Mouse (Mus musculus) C2C12 (cell line): ENCODE measurements around the gene Susd6. TPM values are rescaled to one million over a fixed set of nuclear protein-coding genes. Genes with fewer than 3 reads are reported as not detected.

Experiments
- H3K27me3 ChIP-seq: one replicate; pipeline ENCODE4 v1.6.1; 2011; ENCODE audit not compliant: control insufficient read depth, insufficient read depth, insufficient read length
- H3K36me3 ChIP-seq: one replicate; pipeline ENCODE4 v1.6.1; 2011; ENCODE audit not compliant: control insufficient read depth, insufficient read depth
- H3K4me3 ChIP-seq: one replicate; pipeline ENCODE4 v1.5.1; 2011; ENCODE audit warnings: mild to moderate bottlenecking, control low read depth; ENCODE audit not compliant: poor library complexity, insufficient read depth, severe bottlenecking
- H3K79me2 ChIP-seq: one replicate; pipeline ENCODE4 v1.6.1; 2011; ENCODE audit not compliant: control insufficient read depth, insufficient read depth
- H3K79me3 ChIP-seq: one replicate; pipeline ENCODE4 v1.6.1; 2011; ENCODE audit warnings: low read depth, control low read depth
- H3ac ChIP-seq: one replicate; pipeline ENCODE3; 2011; ENCODE audit warnings: low read depth; ENCODE audit not compliant: control insufficient read depth, insufficient read length
- CEBPB ChIP-seq: IDR thresholded peaks from one replicate; pipeline ENCODE4 v1.6.1; 2011; ENCODE audit warnings: low read depth, mild to moderate bottlenecking, control low read depth, moderate library complexity
- CTCF ChIP-seq: IDR thresholded peaks from one replicate; pipeline ENCODE4 v1.5.1; 2011; ENCODE audit not compliant: control insufficient read depth, insufficient read depth, insufficient read length
- FOSL1 ChIP-seq: IDR thresholded peaks from one replicate; pipeline ENCODE4 v1.8.0; 2011; ENCODE audit warnings: mild to moderate bottlenecking, low read length; ENCODE audit not compliant: poor library complexity, insufficient read depth, severe bottlenecking
- MAX ChIP-seq: IDR thresholded peaks from one replicate; pipeline ENCODE4 v1.6.1; 2011; ENCODE audit warnings: mild to moderate bottlenecking, control low read depth
- MYOD1 ChIP-seq: IDR thresholded peaks from one replicate; pipeline ENCODE4 v1.6.1; 2011; ENCODE audit warnings: low read depth; ENCODE audit not compliant: control insufficient read depth, insufficient read length
- MYOG ChIP-seq: IDR thresholded peaks from one replicate; pipeline ENCODE4 v1.6.1; 2011; ENCODE audit not compliant: control insufficient read depth, insufficient read length; ENCODE audit errors: extremely low read depth
- USF1 ChIP-seq: IDR thresholded peaks from one replicate; pipeline ENCODE4 v1.6.1; 2011; ENCODE audit warnings: low read depth, mild to moderate bottlenecking, control low read depth, moderate library complexity
- polyA plus RNA-seq: library from polyadenylated mRNA; unstranded; fragments of >200 nt; fragmentation: generic; extraction: Trizol; gene quantifications from one replicate; pipeline ENCODE4 v1.2.1, GENCODE M21; 2012; ENCODE audit warnings: missing spikeins

Gene Susd6
- polyA plus RNA-seq, 1 experiment = 20.9 TPM

DNA sequence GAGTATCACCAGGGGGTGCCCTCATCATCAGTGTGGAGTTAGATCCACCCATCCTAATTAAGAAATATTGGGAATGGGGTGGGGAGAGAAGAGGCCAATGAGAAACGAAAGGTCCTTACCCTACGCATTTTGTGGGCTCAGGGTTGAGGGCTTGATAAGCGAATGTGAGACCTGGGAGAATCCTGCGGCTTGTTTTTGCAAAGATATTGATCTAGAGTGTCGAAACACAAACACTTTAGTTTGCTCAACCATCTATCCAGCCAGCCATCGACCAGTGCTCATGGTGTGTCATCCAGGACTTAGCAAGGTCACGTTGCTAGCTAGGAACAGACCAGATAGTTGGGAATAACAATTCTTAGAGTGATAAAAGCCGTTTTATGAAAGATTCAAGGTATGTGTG is 119.3 kb downstream of the Susd6 start:
- TF ChIP-seq MAX (no peak), CTCF (no peak), USF1 (no peak), FOSL1 (no peak), MYOG (no peak), CEBPB (no peak), MYOD1 (no peak)
- Histone ChIP-seq H3K27me3 (peaks cover 9% of the 10 kb centered on the region), H3K79me2 (no peaks in the 10 kb centered on the region), H3K79me3 (no peaks in the 10 kb centered on the region), H3K4me3 (no peak overlapping the region), H3K36me3 (no peaks in the 10 kb centered on the region), H3ac (no peak overlapping the region)

DNA sequence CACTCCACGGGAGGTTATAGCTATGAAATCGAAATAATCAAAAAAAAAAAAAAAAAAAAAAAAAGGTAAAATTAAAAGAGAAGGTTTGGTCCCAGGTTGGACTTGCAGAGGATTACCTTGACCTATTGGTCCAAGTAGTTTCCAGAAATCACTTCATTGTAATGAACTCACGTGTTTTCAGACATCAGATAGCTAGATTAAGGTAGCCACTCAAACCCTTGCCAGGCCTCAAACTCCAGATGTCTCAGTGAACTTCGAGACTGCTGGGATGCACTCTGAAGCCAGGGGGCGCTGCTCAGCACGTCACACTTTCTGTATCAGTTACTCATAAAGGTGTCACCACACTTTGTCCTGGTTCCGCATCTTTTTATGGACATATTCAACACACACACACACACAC is 127.5 kb downstream of the Susd6 start:
- Histone ChIP-seq H3K36me3 (no peaks in the 10 kb centered on the region), H3K79me3 (no peaks in the 10 kb centered on the region), H3K27me3 (peaks cover 13% of the 10 kb centered on the region), H3ac (no peak overlapping the region), H3K79me2 (no peaks in the 10 kb centered on the region), H3K4me3 (no peak overlapping the region)
- TF ChIP-seq MAX = no peak
- no peak for TF ChIP-seq MYOD1
- TF ChIP-seq USF1 = no peak
- TF ChIP-seq CEBPB = no peak
- no peak for TF ChIP-seq MYOG
- TF ChIP-seq FOSL1 = no peak
- TF ChIP-seq CTCF = no peak

DNA sequence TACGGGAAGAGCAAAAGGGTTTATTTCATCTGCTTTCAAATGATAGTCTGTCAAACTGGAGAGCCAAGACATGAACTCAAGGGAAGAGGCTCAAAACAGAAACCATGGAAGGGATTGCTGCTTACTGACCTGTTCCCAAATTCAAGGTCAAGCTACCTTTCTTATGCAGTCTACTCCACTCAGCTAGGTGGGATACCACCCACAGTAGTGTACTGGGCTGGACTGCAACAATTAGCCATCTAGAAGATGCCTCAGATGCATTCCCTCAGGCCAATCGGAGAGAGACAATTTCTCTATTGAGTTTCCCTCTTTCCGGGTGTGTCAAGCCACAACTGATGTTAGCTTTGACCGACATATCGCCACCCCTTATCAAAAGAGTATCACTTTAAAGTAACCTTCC is 131.0 kb downstream of the Susd6 start:
- no peak overlapping the region for H3ac ChIP-seq
- H3K79me2 ChIP-seq = no peaks in the 10 kb centered on the region
- TF ChIP-seq CEBPB (no peak), MAX (no peak), USF1 (no peak), MYOD1 (no peak), CTCF (no peak), FOSL1 (no peak), MYOG (no peak)
- no peak overlapping the region for H3K4me3 ChIP-seq
- no peaks in the 10 kb centered on the region for H3K79me3 ChIP-seq
- H3K36me3 ChIP-seq = no peaks in the 10 kb centered on the region
- peaks cover 15% of the 10 kb centered on the region for H3K27me3 ChIP-seq

DNA sequence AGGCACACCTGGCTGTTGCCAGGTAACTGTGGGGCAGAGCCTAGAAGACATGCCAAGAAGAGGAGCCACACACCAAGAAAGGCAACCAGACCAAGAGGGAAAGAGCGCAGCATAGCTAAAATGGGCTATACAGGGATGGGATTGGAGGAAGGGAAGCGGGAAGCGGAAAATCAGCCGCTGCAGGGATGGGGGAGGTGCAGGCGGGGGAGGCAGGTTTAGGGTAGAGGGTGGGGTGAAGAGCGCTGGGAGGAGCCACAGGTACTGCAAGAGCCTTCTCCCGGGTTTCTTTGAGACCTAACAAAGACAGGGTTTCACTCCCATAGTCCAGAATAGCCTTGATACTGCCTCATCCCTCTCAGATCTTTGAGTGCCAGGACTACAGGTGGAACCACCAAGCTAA is 132.6 kb downstream of the Susd6 start:
- Histone ChIP-seq H3K4me3 (no peak overlapping the region), H3K79me2 (no peaks in the 10 kb centered on the region), H3K79me3 (no peaks in the 10 kb centered on the region), H3K36me3 (no peaks in the 10 kb centered on the region), H3ac (no peak overlapping the region), H3K27me3 (peaks cover 15% of the 10 kb centered on the region)
- TF ChIP-seq FOSL1 = no peak
- TF ChIP-seq MYOG = no peak
- no peak for TF ChIP-seq CTCF

DNA sequence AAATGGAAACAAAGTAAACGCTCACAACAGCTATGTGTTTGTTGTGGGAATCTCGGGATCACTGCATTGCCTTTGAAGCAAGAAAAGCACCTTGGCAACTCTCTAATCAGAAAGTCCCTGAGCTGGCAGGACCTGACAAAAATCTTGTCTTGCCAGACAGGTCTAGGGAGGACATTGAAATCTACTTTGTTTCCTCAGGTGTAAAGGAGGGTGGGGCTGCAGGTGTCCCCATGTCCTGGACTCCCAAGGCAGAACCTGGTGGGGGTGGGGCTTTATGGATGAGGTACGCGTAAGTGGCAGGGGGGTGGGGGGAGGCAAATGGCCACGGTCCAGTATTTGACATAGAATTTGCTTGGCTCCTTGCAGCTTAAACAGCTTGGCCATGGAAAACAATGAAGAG is 133.3 kb downstream of the Susd6 start:
- TF ChIP-seq CEBPB = no peak
- TF ChIP-seq MAX = no peak
- no peak for TF ChIP-seq MYOG
- no peak for TF ChIP-seq FOSL1
- Histone ChIP-seq H3ac (no peak overlapping the region), H3K36me3 (no peaks in the 10 kb centered on the region)

DNA sequence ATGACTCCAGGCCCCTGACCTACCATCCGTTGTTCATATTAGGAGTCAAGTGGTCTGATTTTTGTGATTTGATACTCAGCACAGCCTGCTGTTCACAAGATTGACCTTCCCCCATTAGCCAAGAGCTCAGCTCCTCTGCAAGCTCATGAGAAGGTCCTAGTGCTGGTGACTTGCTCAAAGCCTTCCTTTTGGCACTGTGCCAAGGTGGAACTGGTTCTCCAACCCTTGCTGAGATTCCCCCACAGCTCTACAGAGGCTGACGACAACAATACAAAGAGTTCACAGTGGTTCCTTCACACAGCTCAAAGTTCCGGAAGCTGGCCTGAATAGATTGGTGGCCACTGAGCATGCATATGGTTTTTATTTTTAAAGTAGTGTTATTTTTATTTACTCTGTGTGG is 133.9 kb downstream of the Susd6 start:
- Histone ChIP-seq H3K79me2 (no peaks in the 10 kb centered on the region), H3K79me3 (no peaks in the 10 kb centered on the region), H3K36me3 (no peaks in the 10 kb centered on the region), H3K4me3 (no peak overlapping the region), H3ac (no peak overlapping the region), H3K27me3 (peaks cover 15% of the 10 kb centered on the region)
- no peak for TF ChIP-seq FOSL1
- no peak for TF ChIP-seq MYOG
- TF ChIP-seq MYOD1 = no peak
- TF ChIP-seq MAX = no peak
- TF ChIP-seq CTCF = no peak
- TF ChIP-seq CEBPB = no peak
- no peak for TF ChIP-seq USF1

More for the DNA sequence above, 133.3 kb downstream of the Susd6 start:
- Histone ChIP-seq H3K79me3 (no peaks in the 10 kb centered on the region), H3K79me2 (no peaks in the 10 kb centered on the region), H3K4me3 (no peak overlapping the region), H3K27me3 (peaks cover 15% of the 10 kb centered on the region)
